9 mouse cellular contexts compared by ENCODE assay signal in genomic region chr10:79638486-79639204, GRCm38 (mm10). TPM values are rescaled to one million over a fixed set of nuclear protein-coding genes. Genes with fewer than 3 reads are reported as not detected.
A peak's percentile ranks its signal among the peaks of the same experiment; 100 is the strongest.
DNase-seq lines count a peak whose midpoint lies in the region; ATAC-seq and TF ChIP-seq lines count a peak whose summit lies in the region.
"Had no signal": no experiment of that assay in that cellular context is flagged by ENCODE, and none has a peak within 500 bp of the region (broad histone marks: within the 10 kb centered on the region; RNA-seq: fewer than 3 reads in every experiment).

No protein-coding gene starts in this region.

- WGBS in midbrain, embryonic 16.5 days, result 4% methylated on average over 23 of the region's 23 CpGs

- peaks cover 15% of the 10 kb centered on the region for H3K4me1 ChIP-seq in midbrain, embryonic 16.5 days (ENCODE audit: control insufficient read depth, insufficient read depth, low read length)

- no peak for TF ChIP-seq CTCF in left cerebral cortex, adult 2 months (IDR thresholded peaks at IDR 0.05)

- peak overlapping the region; percentile 95 for H3K9ac ChIP-seq in midbrain, embryonic 16.5 days (ENCODE audit: low read depth, low read length)

- ATAC-seq in midbrain, embryonic 16.5 days, result no peak

- H3K27ac ChIP-seq in left cerebral cortex, adult 2 months, result peak overlapping the region; percentile 97
- H3K27ac ChIP-seq in midbrain, embryonic 16.5 days (ENCODE audit: low read length), result no peak overlapping the region; the same call in 1 of the 2 replicates

- intact Hi-C loops in left cerebral cortex, adult 2 months (cut with DNase I), result no loop called here

- H3K36me3 ChIP-seq in midbrain, embryonic 16.5 days (ENCODE audit: control insufficient read depth, insufficient read depth, low read length), result no peaks in the 10 kb centered on the region

- H3K9me3 ChIP-seq in midbrain, embryonic 16.5 days (replicated peaks; ENCODE audit: control insufficient read depth, low read length, poor library complexity, severe bottlenecking), result no peaks in the 10 kb centered on the region

- H3K4me2 ChIP-seq in midbrain, embryonic 16.5 days (ENCODE audit: low read length), result peak overlapping the region; percentile 90

- peak; percentile 26 for DNase-seq in ovary, postnatal 10 days (ENCODE audit: low spot score)
- DNase-seq in ovary, adult 18-20 months (ENCODE audit: low spot score), result no peak
- peak; percentile 79 for DNase-seq in embryo, embryonic 10.5 days (ENCODE audit: low spot score)
- peak; percentile 33 to 43 for DNase-seq in heart, adult 9 months (ENCODE audit: low spot score in 2 of 2)
- peak; percentile 71 to 72 for DNase-seq in left cerebral cortex, adult 2 months (ENCODE audit: extremely low spot score in 1 of 2, low spot score in 2 of 2)
- DNase-seq in thymus, postnatal 4 days, result no peak
- DNase-seq in spleen, postnatal 4 days (ENCODE audit: low spot score in 2 of 2), result no peak

- peak overlapping the region; percentile 85 for H3K4me3 ChIP-seq in left cerebral cortex, adult 2 months
- H3K4me3 ChIP-seq in midbrain, embryonic 16.5 days (ENCODE audit: low read depth, low read length), result no peak overlapping the region

- peaks cover 2% of the 10 kb centered on the region; the same call in 1 of the 2 replicates for H3K27me3 ChIP-seq in midbrain, embryonic 16.5 days (ENCODE audit: control insufficient read depth, insufficient read depth, low read depth, low read length)

RNA-seq across cellular contexts. Expression of gene Shc2, which starts 0.9 kb away (rescaled TPM):
- total RNA-seq in left cerebral cortex, adult 2 months (2021), result 10 to 100 TPM; 47.8 to 48.1 TPM
- 23.4 and 25.3 TPM in 2 replicates for polyA plus RNA-seq in midbrain, embryonic 16.5 days (2015; fragmentation: Nextera tagmentation; extraction: Ambion mirVana)

RNA-seq across cellular contexts. Expression of gene Odf3l2, which starts 6.9 kb away (rescaled TPM):
- total RNA-seq in left cerebral cortex, adult 2 months (2021), result under 1 TPM in 1 of 2 experiments, not detected in 1; 0.27 TPM
- 0.78 and 1.0 TPM in 2 replicates for polyA plus RNA-seq in midbrain, embryonic 16.5 days (2015; fragmentation: Nextera tagmentation; extraction: Ambion mirVana)
- total RNA-seq: adrenal gland, adult 18-20 months had no signal

RNA-seq across cellular contexts. Expression of gene C2cd4c, which starts 24.8 kb away (rescaled TPM):
- total RNA-seq in left cerebral cortex, adult 2 months (2021), result 10 to 100 TPM; 16.8 to 17.1 TPM
- polyA plus RNA-seq in midbrain, embryonic 16.5 days (2015; fragmentation: Nextera tagmentation; extraction: Ambion mirVana), result 0.66 and 0.95 TPM in 2 replicates

RNA-seq across cellular contexts. Expression of gene Madcam1, which starts 25.7 kb away (rescaled TPM):
- total RNA-seq in left cerebral cortex, adult 2 months (2021), result not detected
- polyA plus RNA-seq in midbrain, embryonic 16.5 days (2015; fragmentation: Nextera tagmentation; extraction: Ambion mirVana), result 0.69 and 0.94 TPM in 2 replicates
- total RNA-seq: adrenal gland, adult 18-20 months had no signal

RNA-seq across cellular contexts. Expression of gene Tpgs1, which starts 30.5 kb away (rescaled TPM):
- 10 to 100 TPM; 79.3 to 80.6 TPM for total RNA-seq in left cerebral cortex, adult 2 months (2021)
- 96.1 and 107 TPM in 2 replicates for polyA plus RNA-seq in midbrain, embryonic 16.5 days (2015; fragmentation: Nextera tagmentation; extraction: Ambion mirVana)

Comparison
In these comparisons a context has a peak if more than half of its experiments do, and no peak if none do; other contexts are left out.
1. DNase-seq: peak in ovary, postnatal 10 days (single experiment), embryo, embryonic 10.5 days (single experiment), heart, adult 9 months (2 of 2) and left cerebral cortex, adult 2 months (2 of 2); none in ovary, adult 18-20 months (single experiment), thymus, postnatal 4 days (single experiment) and spleen, postnatal 4 days (0 of 2).